Mouse (Mus musculus): ENCODE measurements at regions not wholly inside any gene's neighbourhood (a gene's known extent, or its start where the extent isn't known, plus 50 kb on each side); places are given as distances from the start of the nearest gene placed in this dataset.

- TF ChIP-seq CTCF (IDR thresholded peaks at IDR 0.05; ENCODE audit: low read depth) (no peak), EP300 (IDR thresholded peaks at IDR 0.05; ENCODE audit: low read depth) (no peak)
These were observed 150.7 kb downstream of the Cd83 start for GRCm38 (mm10) chr13:43935284-43935683.
